Mouse (Mus musculus): ENCODE results near the gene Nmu.

DNA sequence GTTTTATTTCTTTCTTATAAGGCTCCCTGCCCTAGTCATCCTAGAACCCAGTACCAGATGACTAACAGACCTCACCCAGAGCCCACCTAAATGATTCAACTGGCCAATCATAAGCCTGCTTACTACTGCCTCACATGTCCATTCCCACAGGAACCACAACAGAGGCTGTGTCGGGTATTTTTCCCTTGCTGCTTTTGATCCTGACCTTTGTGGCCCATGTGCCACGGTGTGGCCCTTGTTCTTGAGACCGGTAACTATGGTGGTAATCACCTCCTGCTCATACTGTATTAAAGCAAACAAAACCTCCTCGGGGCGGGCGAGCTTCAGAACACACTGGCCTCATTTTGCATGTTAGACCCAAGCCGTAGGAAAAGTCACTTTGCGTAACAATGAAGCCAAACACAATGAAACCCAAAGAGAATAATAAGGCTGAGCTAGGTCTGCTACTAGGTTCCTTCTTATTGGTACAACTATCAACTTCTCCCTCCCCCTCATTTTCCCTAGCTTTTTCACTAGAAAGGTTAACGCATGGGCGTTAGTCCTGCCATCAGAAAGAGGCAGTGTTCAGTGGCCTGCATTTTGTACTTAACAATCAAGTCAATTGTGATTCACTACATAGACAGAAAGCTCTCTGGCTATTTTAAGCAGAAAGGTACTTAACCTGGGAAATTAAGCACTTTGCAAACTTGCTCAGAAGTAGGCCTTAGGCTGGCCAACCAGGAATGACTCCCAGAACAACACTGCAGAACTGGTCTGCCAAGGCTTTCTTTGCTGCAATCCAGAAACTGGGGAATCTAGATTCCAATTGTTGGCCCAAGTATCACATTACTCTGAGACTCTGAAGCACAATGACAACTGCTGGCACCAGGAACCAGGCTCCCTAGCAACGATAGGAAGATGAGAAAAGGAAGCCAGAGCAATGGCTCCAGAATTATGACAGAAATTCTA, 42.1 kb downstream of the Nmu start:
- TF ChIP-seq POLR2A (IDR thresholded peaks at IDR 0.05; ENCODE audit: control insufficient read depth, low read depth, low read length), result no peak
- no peak for TF ChIP-seq CTCF (IDR thresholded peaks at IDR 0.05; ENCODE audit: control insufficient read depth, insufficient read depth, insufficient replicate concordance, low read depth, low read length)

Measured in testis, adult 2 months (tissue).